Mouse (Mus musculus): Measurements from ENCODE around the gene Magt1. TPM values are rescaled to one million over a fixed set of nuclear protein-coding genes. Genes with fewer than 3 reads are reported as not detected.
A peak's percentile ranks its signal among the peaks of the same experiment; 100 is the strongest.

Gene Magt1
- 17.1 and 27.3 TPM in 2 replicates for polyA plus RNA-seq (2014; fragmentation: Nextera tagmentation; extraction: Ambion mirVana)

DNA sequence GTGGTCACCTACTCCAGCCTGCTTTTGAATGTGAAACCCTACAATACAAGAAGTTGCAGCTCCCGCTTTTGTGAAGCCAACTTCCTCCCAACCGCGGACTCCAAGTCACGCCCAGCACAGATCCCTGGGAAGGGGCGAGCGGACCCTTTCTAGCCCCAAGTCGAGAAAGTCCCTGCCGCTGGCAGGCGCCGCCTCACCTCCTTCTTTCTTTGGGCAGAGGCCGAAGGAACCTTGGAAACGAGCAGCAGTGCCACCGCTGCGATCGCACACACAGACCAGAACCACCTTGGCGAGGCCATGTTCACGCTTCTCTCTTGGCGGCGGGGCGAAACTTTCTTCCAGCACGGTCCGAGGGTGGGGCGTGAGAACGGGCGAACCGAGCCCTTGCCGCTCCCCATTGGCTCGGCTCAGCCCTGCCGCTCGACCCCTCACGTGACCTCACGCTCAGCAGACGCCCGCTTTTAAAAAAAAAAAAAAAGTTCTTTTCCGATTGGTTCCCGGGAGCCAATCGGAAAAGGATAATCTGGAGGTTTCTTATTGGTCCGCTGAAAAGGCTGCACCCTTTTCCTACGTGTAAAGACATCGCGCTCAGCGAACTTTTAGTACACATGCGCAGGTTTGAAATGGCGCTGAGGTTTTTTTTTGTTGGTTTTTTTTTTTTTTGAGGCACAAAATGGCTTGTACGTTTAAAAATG is at the start of gene Magt1:
Gene Magt1 (minus strand): TSS at position 442 of the 695 bp plus-strand sequence.
- H3K4me1 ChIP-seq (ENCODE audit: control insufficient read depth, insufficient read depth, low read length): no peaks in the 10 kb centered on the region
- peak within 1 kb of the TSS; percentile 50 for H3K4me3 ChIP-seq (ENCODE audit: low read depth, low read length)
- WGBS: 12% methylated on average over 42 of the region's 45 CpGs
- H3K9me3 ChIP-seq (ENCODE audit: control insufficient read depth, low read length): no peaks in the 10 kb centered on the region
- H3K4me2 ChIP-seq (ENCODE audit: low read depth, low read length): peak within 1 kb of the TSS; percentile 46
- H3K27me3 ChIP-seq (ENCODE audit: control insufficient read depth, insufficient read depth, low read length): no peaks in the 10 kb centered on the region
- peak within 1 kb of the TSS; percentile 74 for H3K27ac ChIP-seq (ENCODE audit: low read depth, low read length)
- no peaks in the 10 kb centered on the region for H3K36me3 ChIP-seq (ENCODE audit: control insufficient read depth, insufficient read depth, low read length)
- ATAC-seq (ENCODE audit: low read depth): peak; percentile 92
- peak within 1 kb of the TSS; percentile 41; the same call in 1 of the 2 replicates for H3K9ac ChIP-seq (replicated peaks; ENCODE audit: low read depth, low read length)

- Histone ChIP-seq H3K9ac (replicated peaks; ENCODE audit: low read depth, low read length) (no peak overlapping the region), H3K9me3 (ENCODE audit: control insufficient read depth, low read length) (no peaks in the 10 kb centered on the region), H3K4me3 (ENCODE audit: low read depth, low read length) (no peak overlapping the region), H3K4me2 (ENCODE audit: low read depth, low read length) (no peak overlapping the region), H3K27me3 (ENCODE audit: control insufficient read depth, insufficient read depth, low read length) (no peaks in the 10 kb centered on the region), H3K27ac (ENCODE audit: low read depth, low read length) (no peak overlapping the region), H3K36me3 (ENCODE audit: control insufficient read depth, insufficient read depth, low read length) (no peaks in the 10 kb centered on the region), H3K4me1 (ENCODE audit: control insufficient read depth, insufficient read depth, low read length) (no peaks in the 10 kb centered on the region)
- 95% methylated on average over 1 of the region's 1 CpGs for WGBS
- ATAC-seq (ENCODE audit: low read depth): no peak
Measured at GRCm38 (mm10) chrX:106048191-106048590, 36.5 kb upstream of the Magt1 start.

- ATAC-seq (ENCODE audit: low read depth): no peak
- H3K4me1 ChIP-seq (ENCODE audit: control insufficient read depth, insufficient read depth, low read length): no peaks in the 10 kb centered on the region
Measured at GRCm38 (mm10) chrX:106045928-106046327, 34.2 kb upstream of the Magt1 start.

DNA sequence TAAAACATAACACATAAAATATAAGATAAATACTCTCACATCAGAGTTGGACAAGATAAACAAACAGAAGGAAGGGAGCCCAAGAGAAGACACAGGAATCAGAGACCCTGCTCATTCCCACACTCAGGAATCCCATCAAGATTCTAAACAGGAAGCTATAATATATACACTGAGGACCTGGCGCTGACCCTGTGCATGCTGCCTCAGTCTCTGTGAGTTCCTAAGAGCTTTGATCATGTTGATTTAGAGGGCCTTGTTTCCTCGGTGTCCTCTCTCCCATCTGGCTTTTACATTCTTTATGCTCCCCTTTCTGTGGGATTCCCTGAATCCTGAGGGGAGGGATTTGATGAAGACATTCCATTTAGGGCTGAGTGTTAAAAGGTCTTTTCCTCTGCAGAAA is 33.7 kb upstream of the Magt1 start:
- Histone ChIP-seq H3K27ac (ENCODE audit: low read depth, low read length) (no peak overlapping the region), H3K9ac (replicated peaks; ENCODE audit: low read depth, low read length) (no peak overlapping the region), H3K4me3 (ENCODE audit: low read depth, low read length) (no peak overlapping the region), H3K27me3 (ENCODE audit: control insufficient read depth, insufficient read depth, low read length) (no peaks in the 10 kb centered on the region), H3K4me2 (ENCODE audit: low read depth, low read length) (no peak overlapping the region), H3K36me3 (ENCODE audit: control insufficient read depth, insufficient read depth, low read length) (no peaks in the 10 kb centered on the region), H3K9me3 (ENCODE audit: control insufficient read depth, low read length) (no peaks in the 10 kb centered on the region), H3K4me1 (ENCODE audit: control insufficient read depth, insufficient read depth, low read length) (no peaks in the 10 kb centered on the region)
- ATAC-seq (ENCODE audit: low read depth): no peak
- WGBS: 28% methylated on average over 2 of the region's 2 CpGs

More at GRCm38 (mm10) chrX:106045928-106046327, 34.2 kb upstream of the Magt1 start:
- H3K4me2 ChIP-seq (ENCODE audit: low read depth, low read length): no peak overlapping the region
- H3K9ac ChIP-seq (replicated peaks; ENCODE audit: low read depth, low read length): no peak overlapping the region
- no peaks in the 10 kb centered on the region for H3K36me3 ChIP-seq (ENCODE audit: control insufficient read depth, insufficient read depth, low read length)
- WGBS: 66% methylated on average over 9 of the region's 9 CpGs
- H3K27me3 ChIP-seq (ENCODE audit: control insufficient read depth, insufficient read depth, low read length): no peaks in the 10 kb centered on the region
- no peaks in the 10 kb centered on the region for H3K9me3 ChIP-seq (ENCODE audit: control insufficient read depth, low read length)
- H3K27ac ChIP-seq (ENCODE audit: low read depth, low read length): no peak overlapping the region
- no peak overlapping the region for H3K4me3 ChIP-seq (ENCODE audit: low read depth, low read length)

- Histone ChIP-seq H3K36me3 (ENCODE audit: control insufficient read depth, insufficient read depth, low read length) (no peaks in the 10 kb centered on the region), H3K4me3 (ENCODE audit: low read depth, low read length) (no peak overlapping the region), H3K27ac (ENCODE audit: low read depth, low read length) (no peak overlapping the region), H3K27me3 (ENCODE audit: control insufficient read depth, insufficient read depth, low read length) (no peaks in the 10 kb centered on the region), H3K9ac (replicated peaks; ENCODE audit: low read depth, low read length) (no peak overlapping the region), H3K9me3 (ENCODE audit: control insufficient read depth, low read length) (no peaks in the 10 kb centered on the region), H3K4me2 (ENCODE audit: low read depth, low read length) (no peak overlapping the region), H3K4me1 (ENCODE audit: control insufficient read depth, insufficient read depth, low read length) (no peaks in the 10 kb centered on the region)
- WGBS: 39% methylated on average over 8 of the region's 8 CpGs
- no peak for ATAC-seq (ENCODE audit: low read depth)
Measured at GRCm38 (mm10) chrX:106043863-106044617, 32.3 kb upstream of the Magt1 start.

GRCm38 (mm10) chrX:106037185-106037752 is 25.6 kb upstream of the Magt1 start:
- H3K4me3 ChIP-seq (ENCODE audit: low read depth, low read length): no peak overlapping the region
- H3K27me3 ChIP-seq (ENCODE audit: control insufficient read depth, insufficient read depth, low read length): no peaks in the 10 kb centered on the region
- no peak for ATAC-seq (ENCODE audit: low read depth)
- no peak overlapping the region for H3K4me2 ChIP-seq (ENCODE audit: low read depth, low read length)
- 75% methylated on average over 3 of the region's 3 CpGs for WGBS
- H3K36me3 ChIP-seq (ENCODE audit: control insufficient read depth, insufficient read depth, low read length): no peaks in the 10 kb centered on the region
- H3K9ac ChIP-seq (replicated peaks; ENCODE audit: low read depth, low read length): no peak overlapping the region
- H3K4me1 ChIP-seq (ENCODE audit: control insufficient read depth, insufficient read depth, low read length): no peaks in the 10 kb centered on the region
- H3K27ac ChIP-seq (ENCODE audit: low read depth, low read length): no peak overlapping the region
- H3K9me3 ChIP-seq (ENCODE audit: control insufficient read depth, low read length): no peaks in the 10 kb centered on the region

- H3K4me3 ChIP-seq (ENCODE audit: low read depth, low read length): no peak overlapping the region
- 63% methylated on average over 2 of the region's 2 CpGs for WGBS
- H3K9ac ChIP-seq (replicated peaks; ENCODE audit: low read depth, low read length): no peak overlapping the region
- H3K4me1 ChIP-seq (ENCODE audit: control insufficient read depth, insufficient read depth, low read length): no peaks in the 10 kb centered on the region
- no peaks in the 10 kb centered on the region for H3K27me3 ChIP-seq (ENCODE audit: control insufficient read depth, insufficient read depth, low read length)
- H3K4me2 ChIP-seq (ENCODE audit: low read depth, low read length): no peak overlapping the region
- H3K36me3 ChIP-seq (ENCODE audit: control insufficient read depth, insufficient read depth, low read length): no peaks in the 10 kb centered on the region
- no peaks in the 10 kb centered on the region for H3K9me3 ChIP-seq (ENCODE audit: control insufficient read depth, low read length)
- no peak for ATAC-seq (ENCODE audit: low read depth)
- H3K27ac ChIP-seq (ENCODE audit: low read depth, low read length): no peak overlapping the region
Measured at GRCm38 (mm10) chrX:106035727-106036126, 24.0 kb upstream of the Magt1 start.

DNA sequence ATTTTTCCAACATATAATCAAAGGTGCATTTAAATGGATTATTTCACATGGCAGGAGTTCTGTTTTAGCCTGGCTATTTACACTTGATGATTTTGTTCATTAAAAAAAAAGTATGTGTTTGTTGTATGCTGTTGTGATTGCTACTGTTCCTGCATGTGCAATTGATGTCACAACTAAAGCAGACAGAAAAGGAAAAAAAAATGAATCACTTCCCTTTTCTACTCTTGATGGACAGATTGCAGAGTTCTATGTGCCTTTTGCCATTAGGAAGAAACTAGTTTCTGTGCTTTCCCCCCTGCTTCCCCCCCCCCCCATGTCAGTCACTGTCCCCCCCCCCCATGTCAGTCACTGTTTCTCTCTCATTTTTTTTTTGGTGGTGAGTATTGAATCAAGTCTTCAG is 19.4 kb upstream of the Magt1 start:
- H3K4me2 ChIP-seq (ENCODE audit: low read depth, low read length): no peak overlapping the region
- no peaks in the 10 kb centered on the region for H3K36me3 ChIP-seq (ENCODE audit: control insufficient read depth, insufficient read depth, low read length)
- H3K9ac ChIP-seq (replicated peaks; ENCODE audit: low read depth, low read length): no peak overlapping the region
- H3K4me3 ChIP-seq (ENCODE audit: low read depth, low read length): no peak overlapping the region
- ATAC-seq (ENCODE audit: low read depth): no peak
- H3K27me3 ChIP-seq (ENCODE audit: control insufficient read depth, insufficient read depth, low read length): no peaks in the 10 kb centered on the region
- H3K4me1 ChIP-seq (ENCODE audit: control insufficient read depth, insufficient read depth, low read length): no peaks in the 10 kb centered on the region
- H3K27ac ChIP-seq (ENCODE audit: low read depth, low read length): no peak overlapping the region
- H3K9me3 ChIP-seq (ENCODE audit: control insufficient read depth, low read length): no peaks in the 10 kb centered on the region

DNA sequence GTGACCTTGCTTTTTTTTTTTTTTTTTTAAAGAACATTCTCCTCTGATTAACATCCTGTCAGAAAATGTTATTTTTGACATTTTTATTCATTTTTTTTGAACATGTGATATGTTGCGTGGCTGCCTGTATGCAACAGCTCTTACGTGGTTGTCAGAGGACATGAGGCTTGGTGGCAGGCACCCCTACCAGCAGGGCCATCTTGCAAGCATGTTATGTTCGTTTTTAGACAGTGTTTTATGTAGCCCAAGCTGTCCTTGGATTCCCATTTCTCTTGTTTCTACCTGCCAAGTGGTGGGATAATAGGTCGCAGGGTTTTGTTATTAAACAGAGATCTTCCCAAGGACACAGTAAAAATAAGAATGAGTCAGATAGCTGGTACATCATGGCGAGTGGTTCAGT is 18.5 kb upstream of the Magt1 start:
- Histone ChIP-seq H3K27ac (ENCODE audit: low read depth, low read length) (no peak overlapping the region), H3K9me3 (ENCODE audit: control insufficient read depth, low read length) (no peaks in the 10 kb centered on the region), H3K9ac (replicated peaks; ENCODE audit: low read depth, low read length) (no peak overlapping the region), H3K27me3 (ENCODE audit: control insufficient read depth, insufficient read depth, low read length) (no peaks in the 10 kb centered on the region), H3K36me3 (ENCODE audit: control insufficient read depth, insufficient read depth, low read length) (no peaks in the 10 kb centered on the region), H3K4me3 (ENCODE audit: low read depth, low read length) (no peak overlapping the region), H3K4me2 (ENCODE audit: low read depth, low read length) (peak overlapping the region; percentile 6; the same call in 1 of the 2 replicates), H3K4me1 (ENCODE audit: control insufficient read depth, insufficient read depth, low read length) (no peaks in the 10 kb centered on the region)
- WGBS: 75% methylated on average over 5 of the region's 5 CpGs
- ATAC-seq (ENCODE audit: low read depth): no peak
